Mouse (Mus musculus): Measurements from ENCODE around the gene Ppm1d. TPM values are rescaled to one million over a fixed set of nuclear protein-coding genes. Genes with fewer than 3 reads are reported as not detected.

The Ppm1d gene
- polyA plus RNA-seq, 1 experiment from 2014 or later, result 8.3 TPM

- H3K4me3 ChIP-seq (ENCODE audit: low read length), result peak overlapping the region; percentile 77
- no peaks in the 10 kb centered on the region for H3K36me3 ChIP-seq (ENCODE audit: control insufficient read depth, insufficient read depth, low read length)
- WGBS, result 56% methylated on average over 4 of the region's 4 CpGs
- 0 out of 2 replicates have a peak, but pooled peaks cover 5% of the 10 kb centered on the region for H3K4me1 ChIP-seq (ENCODE audit: control insufficient read depth, insufficient read depth, low read length)
- no peak for ATAC-seq
- H3K27ac ChIP-seq (ENCODE audit: low read length), result no peak overlapping the region
- peak overlapping the region; percentile 79 for H3K4me2 ChIP-seq (ENCODE audit: low read depth, low read length)
- H3K27me3 ChIP-seq (replicated peaks; ENCODE audit: control insufficient read depth, insufficient read depth, low read length), result no peaks in the 10 kb centered on the region
- H3K9me3 ChIP-seq (ENCODE audit: control insufficient read depth, low read length), result no peaks in the 10 kb centered on the region
- peak overlapping the region; percentile 83; the same call in 1 of the 2 replicates for H3K9ac ChIP-seq (ENCODE audit: low read depth, low read length)
Measured at GRCm38 (mm10) chr11:85353819-85354218, 42.8 kb downstream of the Ppm1d start.

GRCm38 (mm10) chr11:85359641-85360040 lies 48.6 kb downstream of the Ppm1d start:
- Histone ChIP-seq H3K4me3 (ENCODE audit: low read length) (no peak overlapping the region), H3K4me2 (ENCODE audit: low read depth, low read length) (no peak overlapping the region), H3K4me1 (ENCODE audit: control insufficient read depth, insufficient read depth, low read length) (no peaks in the 10 kb centered on the region), H3K27ac (ENCODE audit: low read length) (no peak overlapping the region), H3K27me3 (replicated peaks; ENCODE audit: control insufficient read depth, insufficient read depth, low read length) (no peaks in the 10 kb centered on the region), H3K9ac (ENCODE audit: low read depth, low read length) (no peak overlapping the region), H3K9me3 (ENCODE audit: control insufficient read depth, low read length) (no peaks in the 10 kb centered on the region), H3K36me3 (ENCODE audit: control insufficient read depth, insufficient read depth, low read length) (no peaks in the 10 kb centered on the region)
- no peak for ATAC-seq
- 89% methylated on average over 6 of the region's 6 CpGs for WGBS

- Histone ChIP-seq H3K4me1 (ENCODE audit: control insufficient read depth, insufficient read depth, low read length) (no peaks in the 10 kb centered on the region), H3K9ac (ENCODE audit: low read depth, low read length) (no peak overlapping the region), H3K36me3 (ENCODE audit: control insufficient read depth, insufficient read depth, low read length) (no peaks in the 10 kb centered on the region), H3K4me2 (ENCODE audit: low read depth, low read length) (no peak overlapping the region), H3K9me3 (ENCODE audit: control insufficient read depth, low read length) (no peaks in the 10 kb centered on the region), H3K27ac (ENCODE audit: low read length) (no peak overlapping the region), H3K4me3 (ENCODE audit: low read length) (no peak overlapping the region), H3K27me3 (replicated peaks; ENCODE audit: control insufficient read depth, insufficient read depth, low read length) (no peaks in the 10 kb centered on the region)
- 90% methylated on average over 8 of the region's 8 CpGs for WGBS
- ATAC-seq, result no peak
Measured at GRCm38 (mm10) chr11:85361621-85362020, 50.6 kb downstream of the Ppm1d start.

DNA sequence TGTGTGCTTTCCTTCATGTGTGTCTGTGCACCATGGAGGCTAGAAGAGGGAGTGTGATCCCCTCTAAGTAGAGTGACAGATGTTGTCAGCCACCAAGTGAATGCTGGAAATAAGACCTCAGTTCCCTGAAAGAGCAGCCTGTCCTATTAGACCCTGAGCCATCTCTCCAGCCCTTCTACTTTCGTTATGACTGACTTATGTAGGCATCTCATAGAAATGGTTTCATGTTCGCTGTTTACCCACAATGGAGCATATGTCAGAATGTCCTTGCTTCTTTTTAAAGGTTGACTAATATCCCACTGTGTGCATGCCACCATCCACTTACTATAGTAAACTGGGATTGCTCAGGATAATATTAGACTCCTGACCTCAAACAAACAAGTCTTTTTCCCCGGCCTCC lies 55.1 kb downstream of the Ppm1d start:
- no peak for ATAC-seq
- Histone ChIP-seq H3K36me3 (ENCODE audit: control insufficient read depth, insufficient read depth, low read length) (no peaks in the 10 kb centered on the region), H3K4me1 (ENCODE audit: control insufficient read depth, insufficient read depth, low read length) (no peaks in the 10 kb centered on the region), H3K9me3 (ENCODE audit: control insufficient read depth, low read length) (no peaks in the 10 kb centered on the region), H3K9ac (ENCODE audit: low read depth, low read length) (no peak overlapping the region), H3K27ac (ENCODE audit: low read length) (no peak overlapping the region), H3K27me3 (replicated peaks; ENCODE audit: control insufficient read depth, insufficient read depth, low read length) (no peaks in the 10 kb centered on the region), H3K4me2 (ENCODE audit: low read depth, low read length) (no peak overlapping the region), H3K4me3 (ENCODE audit: low read length) (no peak overlapping the region)
- 86% methylated on average over 3 of the region's 3 CpGs for WGBS

- Histone ChIP-seq H3K4me3 (ENCODE audit: low read length) (no peak overlapping the region), H3K27ac (ENCODE audit: low read length) (no peak overlapping the region), H3K27me3 (replicated peaks; ENCODE audit: control insufficient read depth, insufficient read depth, low read length) (no peaks in the 10 kb centered on the region), H3K9ac (ENCODE audit: low read depth, low read length) (no peak overlapping the region), H3K9me3 (ENCODE audit: control insufficient read depth, low read length) (no peaks in the 10 kb centered on the region), H3K36me3 (ENCODE audit: control insufficient read depth, insufficient read depth, low read length) (no peaks in the 10 kb centered on the region), H3K4me2 (ENCODE audit: low read depth, low read length) (no peak overlapping the region), H3K4me1 (ENCODE audit: control insufficient read depth, insufficient read depth, low read length) (no peaks in the 10 kb centered on the region)
- no peak for ATAC-seq
- WGBS, result 80% methylated on average over 3 of the region's 3 CpGs
Measured at GRCm38 (mm10) chr11:85367823-85368222, 56.8 kb downstream of the Ppm1d start.

DNA sequence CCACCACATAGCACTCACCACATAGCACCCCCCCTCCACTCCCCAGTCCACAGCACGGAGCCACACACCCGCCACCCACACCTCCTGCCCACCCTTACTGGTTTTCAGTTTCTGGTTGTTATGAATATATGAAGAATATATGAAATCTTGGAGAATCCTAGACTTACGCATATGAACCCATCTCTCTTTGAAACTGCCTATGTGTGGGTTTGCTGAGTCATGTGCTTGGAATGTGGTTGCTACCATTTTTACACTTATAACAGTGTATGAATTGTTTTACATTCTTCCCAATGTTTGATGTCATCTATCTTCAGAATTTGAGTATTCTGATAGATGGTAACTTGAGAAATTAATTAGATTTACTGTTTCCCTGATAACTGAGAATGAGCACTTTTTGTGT lies 68.0 kb downstream of the Ppm1d start:
- Histone ChIP-seq H3K4me3 (ENCODE audit: low read length) (no peak overlapping the region), H3K4me2 (ENCODE audit: low read depth, low read length) (no peak overlapping the region), H3K9ac (ENCODE audit: low read depth, low read length) (no peak overlapping the region), H3K4me1 (ENCODE audit: control insufficient read depth, insufficient read depth, low read length) (no peaks in the 10 kb centered on the region), H3K27ac (ENCODE audit: low read length) (no peak overlapping the region), H3K36me3 (ENCODE audit: control insufficient read depth, insufficient read depth, low read length) (no peaks in the 10 kb centered on the region), H3K9me3 (ENCODE audit: control insufficient read depth, low read length) (no peaks in the 10 kb centered on the region), H3K27me3 (replicated peaks; ENCODE audit: control insufficient read depth, insufficient read depth, low read length) (no peaks in the 10 kb centered on the region)
- WGBS, result 87% methylated on average over 3 of the region's 3 CpGs
- ATAC-seq, result no peak

GRCm38 (mm10) chr11:85380046-85380445 lies 69.0 kb downstream of the Ppm1d start:
- 14% methylated on average over 1 of the region's 1 CpGs for WGBS
- H3K27me3 ChIP-seq (replicated peaks; ENCODE audit: control insufficient read depth, insufficient read depth, low read length), result no peaks in the 10 kb centered on the region

DNA sequence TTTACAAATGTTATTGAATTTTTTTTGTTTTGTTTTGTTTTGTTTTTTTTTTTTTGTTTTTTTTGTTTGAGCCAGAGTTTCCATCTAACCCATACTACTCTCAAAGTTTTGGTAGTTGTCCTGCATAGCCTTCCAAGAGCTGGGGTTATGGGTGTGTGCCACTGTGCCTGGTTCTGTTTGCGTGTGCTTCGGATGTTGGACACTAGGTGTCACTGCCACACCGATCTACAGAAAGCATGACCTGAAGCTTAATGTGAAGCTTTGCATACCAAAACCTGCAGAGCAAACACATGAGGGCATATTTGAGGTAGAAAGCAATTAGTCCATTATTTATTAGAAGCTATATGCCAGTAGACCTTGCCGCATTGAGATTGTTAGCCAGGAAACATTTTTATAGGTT lies 71.0 kb downstream of the Ppm1d start:
- no peaks in the 10 kb centered on the region for H3K4me1 ChIP-seq (ENCODE audit: control insufficient read depth, insufficient read depth, low read length)
- ATAC-seq, result no peak
- no peak overlapping the region for H3K4me2 ChIP-seq (ENCODE audit: low read depth, low read length)
- 12% methylated on average over 4 of the region's 4 CpGs for WGBS
- no peaks in the 10 kb centered on the region for H3K9me3 ChIP-seq (ENCODE audit: control insufficient read depth, low read length)
- no peak overlapping the region for H3K9ac ChIP-seq (ENCODE audit: low read depth, low read length)
- no peaks in the 10 kb centered on the region for H3K36me3 ChIP-seq (ENCODE audit: control insufficient read depth, insufficient read depth, low read length)
- no peak overlapping the region for H3K27ac ChIP-seq (ENCODE audit: low read length)
- no peak overlapping the region for H3K4me3 ChIP-seq (ENCODE audit: low read length)
- H3K27me3 ChIP-seq (replicated peaks; ENCODE audit: control insufficient read depth, insufficient read depth, low read length), result no peaks in the 10 kb centered on the region

More at GRCm38 (mm10) chr11:85380046-85380445, 69.0 kb downstream of the Ppm1d start:
- Histone ChIP-seq H3K4me1 (ENCODE audit: control insufficient read depth, insufficient read depth, low read length) (no peaks in the 10 kb centered on the region), H3K36me3 (ENCODE audit: control insufficient read depth, insufficient read depth, low read length) (no peaks in the 10 kb centered on the region), H3K27ac (ENCODE audit: low read length) (no peak overlapping the region), H3K4me3 (ENCODE audit: low read length) (no peak overlapping the region), H3K4me2 (ENCODE audit: low read depth, low read length) (no peak overlapping the region), H3K9me3 (ENCODE audit: control insufficient read depth, low read length) (no peaks in the 10 kb centered on the region), H3K9ac (ENCODE audit: low read depth, low read length) (no peak overlapping the region)
- no peak for ATAC-seq

DNA sequence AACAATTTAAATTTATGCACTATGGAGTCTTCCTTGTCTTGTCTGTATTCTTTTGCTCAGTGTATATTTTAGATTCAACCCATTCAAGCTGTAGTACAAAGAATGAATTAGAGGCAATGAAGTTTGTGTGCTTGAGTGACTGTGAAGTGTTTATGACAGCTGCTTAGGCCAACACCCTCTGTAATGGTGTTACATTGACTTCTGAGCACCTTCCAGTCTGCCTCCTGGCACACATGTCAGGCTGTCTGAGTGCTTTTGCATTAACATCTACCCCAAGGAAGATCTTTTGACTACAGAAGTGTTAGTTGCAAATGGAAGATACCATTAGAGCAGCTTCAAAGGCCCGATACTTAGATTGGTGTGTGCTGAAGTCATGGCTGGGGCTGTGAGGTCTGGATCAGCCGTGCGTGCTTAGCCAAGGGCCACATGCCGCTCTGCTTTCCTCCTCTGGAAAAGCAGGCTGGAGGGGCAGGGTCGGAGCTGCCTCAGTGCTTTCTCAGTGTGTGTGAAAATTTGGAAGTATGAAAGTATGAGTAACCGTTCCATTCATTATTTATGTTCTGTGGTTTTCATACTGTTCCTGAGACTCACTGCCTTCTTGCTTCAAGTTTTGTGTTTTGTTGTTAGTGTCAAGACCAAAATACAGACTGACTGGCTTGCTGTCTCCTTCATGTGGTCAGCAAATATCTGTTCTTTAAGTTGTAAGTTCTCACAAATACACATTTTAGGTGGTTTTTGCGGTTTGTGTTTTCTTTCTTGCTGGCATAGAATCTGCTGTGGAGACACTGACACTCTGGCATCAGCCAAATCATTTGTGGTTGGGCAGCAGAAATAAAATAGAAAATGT lies 73.2 kb downstream of the Ppm1d start:
- Histone ChIP-seq H3K4me1 (ENCODE audit: control insufficient read depth, insufficient read depth, low read length) (no peaks in the 10 kb centered on the region), H3K9ac (ENCODE audit: low read depth, low read length) (no peak overlapping the region), H3K4me2 (ENCODE audit: low read depth, low read length) (no peak overlapping the region), H3K36me3 (ENCODE audit: control insufficient read depth, insufficient read depth, low read length) (no peaks in the 10 kb centered on the region), H3K9me3 (ENCODE audit: control insufficient read depth, low read length) (no peaks in the 10 kb centered on the region), H3K27ac (ENCODE audit: low read length) (no peak overlapping the region), H3K4me3 (ENCODE audit: low read length) (no peak overlapping the region), H3K27me3 (replicated peaks; ENCODE audit: control insufficient read depth, insufficient read depth, low read length) (no peaks in the 10 kb centered on the region)
- WGBS, result 79% methylated on average over 7 of the region's 7 CpGs
- no peak for ATAC-seq

Data from intestine, embryonic 16.5 days (tissue).